Comparison of ENCODE assay signal across 8 mouse cellular contexts in the genomic region with DNA sequence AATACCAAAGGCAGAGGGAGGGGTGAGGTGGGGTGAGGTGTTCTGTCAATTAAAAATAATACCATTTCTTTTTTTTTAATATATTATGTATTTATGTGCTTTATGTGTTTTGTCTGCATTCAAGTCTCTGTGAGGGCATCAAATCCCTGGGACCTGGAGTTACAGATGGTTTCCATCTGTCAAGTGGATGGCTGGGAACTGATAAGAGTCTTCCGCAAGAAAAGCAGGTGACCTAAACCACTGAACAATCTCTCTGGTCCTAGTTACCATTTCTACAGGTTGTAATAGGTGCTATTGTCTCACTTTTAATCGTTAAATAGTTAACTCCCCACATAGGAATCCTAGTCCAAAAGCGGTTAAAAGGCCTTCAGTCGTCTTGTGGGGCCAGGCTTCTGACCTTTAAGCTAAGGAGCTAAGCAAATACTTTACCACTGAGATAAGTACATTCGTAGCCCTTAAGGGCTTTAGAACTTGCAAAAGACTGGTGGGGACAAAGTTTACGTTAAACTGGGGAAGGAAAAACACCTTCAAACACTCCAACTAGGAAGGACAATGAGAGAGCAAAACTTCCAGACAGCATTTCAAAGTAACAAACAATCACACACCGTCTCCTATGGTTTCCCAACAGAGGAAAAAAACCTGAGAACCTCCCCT. TPM values are rescaled to one million over a fixed set of nuclear protein-coding genes. Genes with fewer than 3 reads are reported as not detected.
A peak's percentile ranks its signal among the peaks of the same experiment; 100 is the strongest.
DNase-seq lines count a peak whose midpoint lies in the region; ATAC-seq lines count a peak whose summit lies in the region.

No protein-coding gene starts in this region.

- H3K9me3 ChIP-seq in kidney, embryonic 16.5 days (ENCODE audit: low read length), result no peaks in the 10 kb centered on the region

- peaks cover 14% of the 10 kb centered on the region for H3K4me1 ChIP-seq in kidney, embryonic 16.5 days (ENCODE audit: insufficient read depth, low read length)

- peak overlapping the region; percentile 41; the same call in 1 of the 2 replicates for H3K27ac ChIP-seq in kidney, embryonic 16.5 days (ENCODE audit: low read length)

- H3K9ac ChIP-seq in kidney, embryonic 16.5 days (replicated peaks; ENCODE audit: low read length), result peak overlapping the region; percentile 94

- 19% methylated on average over 7 of the region's 7 CpGs for whole genome bisulfite sequencing in kidney, embryonic 16.5 days

- H3K4me3 ChIP-seq in kidney, embryonic 16.5 days (ENCODE audit: low read length), result peak overlapping the region; percentile 88

- DNase-seq in kidney, adult 18-20 months, result no peak
- peak; percentile 2 for DNase-seq in embryo, embryonic 11 days
- peak; percentile 25 for DNase-seq in induced T-regulatory cell, adult 2 months (ENCODE audit: low read depth)
- DNase-seq in urinary bladder, adult 18-20 months (ENCODE audit: low spot score in 2 of 2), result no peak
- DNase-seq in ovary, postnatal 14 days (ENCODE audit: low spot score), result no peak
- DNase-seq in cerebellum, postnatal 10 days, result no peak

- 0 out of 2 replicates have a peak, but pooled peaks cover 4% of the 10 kb centered on the region for H3K36me3 ChIP-seq in kidney, embryonic 16.5 days (ENCODE audit: insufficient read depth, low read length)

- no peak for ATAC-seq in kidney, embryonic 16.5 days (ENCODE audit: low FRiP score, low TSS enrichment)
- peak; percentile 42 for ATAC-seq in megakaryocyte-erythroid progenitor cell, adult 5-6 weeks (replicated peaks; ENCODE audit: low FRiP score, low TSS enrichment, poor library complexity, severe bottlenecking)

- H3K4me2 ChIP-seq in kidney, embryonic 16.5 days (replicated peaks; ENCODE audit: low read depth, low read length), result peak overlapping the region; percentile 63

- H3K27me3 ChIP-seq in kidney, embryonic 16.5 days (ENCODE audit: insufficient read depth, low read length), result no peaks in the 10 kb centered on the region

RNA-seq across cellular contexts. Expression of a gene that starts 1.2 kb away (rescaled TPM):
- polyA plus RNA-seq in kidney, embryonic 16.5 days (2015; fragmentation: Nextera tagmentation; extraction: Ambion mirVana), result 17.1 and 23.7 TPM in 2 replicates
- 22.3 and 41.0 TPM in 2 replicates for total RNA-seq in megakaryocyte-erythroid progenitor cell, adult 5-6 weeks (2014; fragmentation: Nextera tagmentation)
- 23.5 and 35.5 TPM in 2 replicates for total RNA-seq in megakaryocyte-erythroid progenitor cell, adult 5-6 weeks (2017)

RNA-seq across cellular contexts. Expression of a gene that starts 1.3 kb away (rescaled TPM):
- polyA plus RNA-seq in kidney, embryonic 16.5 days (2015; fragmentation: Nextera tagmentation; extraction: Ambion mirVana), result 41.6 and 49.2 TPM in 2 replicates
- total RNA-seq in megakaryocyte-erythroid progenitor cell, adult 5-6 weeks (2014; fragmentation: Nextera tagmentation), result 42.4 and 44.1 TPM in 2 replicates
- 29.1 and 33.0 TPM in 2 replicates for total RNA-seq in megakaryocyte-erythroid progenitor cell, adult 5-6 weeks (2017)

Comparison
In these comparisons a context has a peak if more than half of its experiments do, and no peak if none do; other contexts are left out.
1. DNase-seq: peak in embryo, embryonic 11 days (single experiment) and induced T-regulatory cell, adult 2 months (single experiment); none in kidney, adult 18-20 months (single experiment), urinary bladder, adult 18-20 months (0 of 2), ovary, postnatal 14 days (single experiment) and cerebellum, postnatal 10 days (0 of 2).